In the genomic region with DNA sequence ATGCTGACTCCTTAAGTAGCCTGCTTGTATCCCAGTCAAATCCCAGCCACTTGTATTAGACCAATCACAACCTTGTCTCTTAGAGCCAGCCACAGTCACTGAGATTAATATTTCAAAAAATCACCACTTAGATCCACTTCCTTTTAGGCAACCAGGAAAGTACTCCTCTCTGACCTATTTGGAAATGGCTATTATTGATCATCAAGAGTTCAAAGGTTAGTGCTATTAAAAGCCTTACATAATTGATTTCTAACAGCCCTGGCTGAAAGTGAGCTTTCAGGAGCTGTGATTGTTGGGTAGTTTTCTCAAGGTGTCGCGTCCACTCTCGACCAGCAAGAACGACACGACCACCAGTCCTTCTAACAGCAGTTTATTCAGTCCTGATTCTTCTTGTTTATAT, we compare ENCODE assay signal across 32 mouse cellular contexts. TPM values are rescaled to one million over a fixed set of nuclear protein-coding genes. Genes with fewer than 3 reads are reported as not detected.
"Had no signal": no experiment of that assay in that cellular context is flagged by ENCODE, and none has a peak within 500 bp of the region (broad histone marks: within the 10 kb centered on the region; RNA-seq: fewer than 3 reads in every experiment).

No protein-coding gene starts in this region.

- H3K4me3 ChIP-seq: left cerebral cortex, adult 2 months; limb, embryonic 10.5 days; limb, embryonic 12.5 days; limb, embryonic 13.5 days; limb, embryonic 15.5 days; liver, embryonic 13.5 days; liver, embryonic 15.5 days; lung, embryonic 15.5 days; megakaryocyte, embryonic 14.5 days; midbrain, embryonic 10.5 days; midbrain, embryonic 12.5 days; midbrain, embryonic 13.5 days; midbrain, embryonic 15.5 days; myocyte; neural tube, embryonic 12.5 days had no signal

- DNase-seq: left cerebral cortex, postnatal 4 days; liver; liver, embryonic 13.5 days; liver, postnatal 0 days; lung, adult 18-20 months; lung, adult 2 months; lung, embryonic 14.5 days; lung, postnatal 10 days; lung, postnatal 14 days; lung, postnatal 36 days; lung, postnatal 4 days; midbrain, embryonic 14.5 days had no signal

- ATAC-seq: liver, postnatal 0 days; lung, postnatal 0 days; midbrain, embryonic 13.5 days; midbrain, embryonic 15.5 days; midbrain, embryonic 16.5 days had no signal

- H3K27me3 ChIP-seq: limb, embryonic 12.5 days; limb, embryonic 13.5 days; limb, embryonic 15.5 days; liver, embryonic 13.5 days; liver, embryonic 15.5 days; lung, embryonic 15.5 days; midbrain, embryonic 12.5 days; midbrain, embryonic 13.5 days; midbrain, embryonic 15.5 days; neural tube, embryonic 12.5 days had no signal

- H3K9me3 ChIP-seq: limb, embryonic 10.5 days; limb, embryonic 12.5 days; limb, embryonic 13.5 days; limb, embryonic 15.5 days; liver, embryonic 13.5 days; liver, embryonic 15.5 days; lung, embryonic 15.5 days; megakaryocyte, embryonic 14.5 days; midbrain, embryonic 10.5 days; midbrain, embryonic 12.5 days; midbrain, embryonic 13.5 days; midbrain, embryonic 15.5 days; neural tube, embryonic 12.5 days had no signal

- H3K4me1 ChIP-seq: limb, embryonic 10.5 days; limb, embryonic 12.5 days; limb, embryonic 13.5 days; limb, embryonic 15.5 days; liver, embryonic 13.5 days; liver, embryonic 15.5 days; lung, embryonic 15.5 days; megakaryocyte, embryonic 14.5 days; midbrain, embryonic 15.5 days; neural tube, embryonic 12.5 days had no signal

- H3K36me3 ChIP-seq: limb, embryonic 10.5 days; limb, embryonic 12.5 days; limb, embryonic 13.5 days; limb, embryonic 15.5 days; liver, embryonic 13.5 days; liver, embryonic 15.5 days; lung, embryonic 15.5 days; midbrain, embryonic 10.5 days; midbrain, embryonic 12.5 days; midbrain, embryonic 13.5 days; midbrain, embryonic 15.5 days; neural tube, embryonic 12.5 days had no signal

- H3K9ac ChIP-seq: limb, embryonic 12.5 days; limb, embryonic 13.5 days; limb, embryonic 15.5 days; liver, embryonic 13.5 days; liver, embryonic 14.5 days; liver, embryonic 15.5 days; liver, postnatal 0 days; lung, embryonic 14.5 days; lung, embryonic 15.5 days; midbrain, embryonic 12.5 days; midbrain, embryonic 13.5 days; midbrain, embryonic 15.5 days; neural tube, embryonic 12.5 days had no signal

- H3K4me2 ChIP-seq: limb, embryonic 12.5 days; limb, embryonic 13.5 days; limb, embryonic 15.5 days; liver, embryonic 11.5 days; liver, embryonic 13.5 days; liver, embryonic 15.5 days; lung, embryonic 14.5 days; lung, embryonic 15.5 days; midbrain, embryonic 11.5 days; midbrain, embryonic 12.5 days; midbrain, embryonic 13.5 days; midbrain, embryonic 15.5 days; neural tube, embryonic 12.5 days had no signal

- H3K27ac ChIP-seq: left cerebral cortex, adult 2 months; limb, embryonic 10.5 days; limb, embryonic 12.5 days; limb, embryonic 13.5 days; limb, embryonic 15.5 days; liver, embryonic 13.5 days; liver, embryonic 14.5 days; liver, embryonic 15.5 days; lung, embryonic 15.5 days; macrophage; midbrain, embryonic 10.5 days; midbrain, embryonic 12.5 days; midbrain, embryonic 13.5 days; midbrain, embryonic 15.5 days; neural tube, embryonic 12.5 days had no signal

RNA-seq across cellular contexts. Expression of a gene that starts 42.0 kb away (rescaled TPM):
- polyA plus RNA-seq: macrophage, myocyte had no signal
